Mouse (Mus musculus) thymus, adult 2 months (tissue): ENCODE measurements around the gene Slc2a9.

Source experiments
- CTCF ChIP-seq: fragments of 200-500 bp; IDR thresholded peaks from 2 replicates; pipeline ENCODE4 v1.5.1; 2012; ENCODE audit warnings: mild to moderate bottlenecking, control low read depth, low read length, moderate library complexity, borderline replicate concordance; ENCODE audit not compliant: control insufficient read depth, poor library complexity, insufficient read depth; ENCODE audit errors: extremely low read depth
- POLR2A ChIP-seq: fragments of 200-500 bp; IDR thresholded peaks from 2 replicates; pipeline ENCODE4 v1.6.1; 2012; ENCODE audit warnings: mild to moderate bottlenecking, low read length, control low read depth, moderate library complexity; ENCODE audit not compliant: control insufficient read depth, poor library complexity, insufficient read depth; ENCODE audit errors: extremely low read depth

DNA sequence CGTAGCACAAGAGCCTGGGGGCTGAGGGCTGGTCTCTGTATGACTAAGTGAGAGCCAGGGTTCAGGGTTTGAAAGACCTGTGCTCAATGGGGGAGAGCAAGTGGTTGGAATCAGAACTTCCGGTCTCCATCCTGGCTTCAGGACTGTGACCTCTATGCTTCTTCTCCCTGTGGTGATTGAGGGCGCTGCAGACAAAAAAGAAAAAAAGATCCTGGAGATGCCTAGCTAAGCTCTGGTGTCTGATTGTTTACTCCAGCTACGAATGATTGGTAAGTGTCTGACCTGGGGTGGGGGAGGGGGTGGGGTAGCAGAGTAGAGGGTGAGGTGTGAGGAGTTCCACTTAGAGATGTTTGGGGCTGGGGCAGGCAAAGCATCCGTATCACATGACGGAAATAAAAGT is 14.9 kb downstream of the Slc2a9 start:
- TF ChIP-seq POLR2A, result no peak
- TF ChIP-seq CTCF, result no peak
